Mouse (Mus musculus) MEL-GATA-1-ER (cell line): ENCODE results near the gene Tmem94.

Source experiments
- DNase-seq: peaks from one replicate; pipeline ENCODE4 v3.0.0-alpha.2; 2012; ENCODE audit warnings: low read depth; ENCODE audit errors: extremely low read depth

The Tmem94 gene

GRCm38 (mm10) chr11:115766356-115766943 is 1.2 kb downstream of the Tmem94 start:
- DNase-seq = no peak

GRCm38 (mm10) chr11:115766981-115767380 is 1.7 kb downstream of the Tmem94 start:
- DNase-seq = no peak

- no peak for DNase-seq
Measured at GRCm38 (mm10) chr11:115768896-115769295, 3.7 kb downstream of the Tmem94 start.

GRCm38 (mm10) chr11:115774653-115775052 is 9.4 kb downstream of the Tmem94 start:
- no peak for DNase-seq

GRCm38 (mm10) chr11:115775821-115776665 is 10.8 kb downstream of the Tmem94 start:
- DNase-seq = no peak

- no peak for DNase-seq
Measured at GRCm38 (mm10) chr11:115776954-115777353, 11.7 kb downstream of the Tmem94 start.

- DNase-seq = no peak
Measured at GRCm38 (mm10) chr11:115777487-115778335, 12.5 kb downstream of the Tmem94 start.

- DNase-seq = no peak
Measured at GRCm38 (mm10) chr11:115779038-115779571, 13.9 kb downstream of the Tmem94 start.

- DNase-seq = no peak
Measured at GRCm38 (mm10) chr11:115780141-115781070, 15.2 kb downstream of the Tmem94 start.

GRCm38 (mm10) chr11:115786473-115786872 is 21.2 kb downstream of the Tmem94 start:
- no peak for DNase-seq

- DNase-seq = no peak
Measured at GRCm38 (mm10) chr11:115789787-115790186, 24.6 kb downstream of the Tmem94 start.

- DNase-seq = no peak
Measured at GRCm38 (mm10) chr11:115791919-115792318, 26.7 kb downstream of the Tmem94 start.

- no peak for DNase-seq
Measured at GRCm38 (mm10) chr11:115792353-115792752, 27.1 kb downstream of the Tmem94 start.

- no peak for DNase-seq
Measured at GRCm38 (mm10) chr11:115796898-115797297, 31.7 kb downstream of the Tmem94 start.

- no peak for DNase-seq
Measured at GRCm38 (mm10) chr11:115797665-115798064, 32.4 kb downstream of the Tmem94 start.

GRCm38 (mm10) chr11:115800981-115801380 is 35.7 kb downstream of the Tmem94 start:
- no peak for DNase-seq

- DNase-seq = no peak
Measured at GRCm38 (mm10) chr11:115803072-115803709, 38.0 kb downstream of the Tmem94 start.

- DNase-seq = peak; percentile 46
Measured at GRCm38 (mm10) chr11:115805005-115805404, 39.8 kb downstream of the Tmem94 start.

- DNase-seq = no peak
Measured at GRCm38 (mm10) chr11:115806154-115806553, 40.9 kb downstream of the Tmem94 start.

GRCm38 (mm10) chr11:115807306-115807705 is 42.1 kb downstream of the Tmem94 start:
- no peak for DNase-seq
